Mouse (Mus musculus) spleen, adult 2 months (tissue): ENCODE measurements at regions not wholly inside any gene's neighbourhood (a gene's known extent, or its start where the extent isn't known, plus 50 kb on each side); places are given as distances from the start of the nearest gene placed in this dataset.
A peak's percentile ranks its signal among the peaks of the same experiment; 100 is the strongest.

Experiments used
- DNase-seq, 2 experiments: peaks; one replicate each; pipeline versions ENCODE4 v3.0.0 to v3.0.0-alpha.2; 2012 to 2021; ENCODE audit warnings: low spot score in 2 of 2, low read depth in 1 of 2
- H3K27ac ChIP-seq: fragments of 200-500 bp; 2 replicates; pipeline ENCODE4 v1.5.1; 2012; ENCODE audit warnings: low read length, inconsistent platforms; ENCODE audit not compliant: insufficient read depth
- H3K27me3 ChIP-seq: fragments of 200-500 bp; 2 replicates; pipeline ENCODE4 v1.6.1; 2012; ENCODE audit warnings: mild to moderate bottlenecking, moderate library complexity, low read length, inconsistent platforms; ENCODE audit not compliant: control insufficient read depth, insufficient read depth
- H3K36me3 ChIP-seq: fragments of 200-500 bp; 2 replicates; pipeline ENCODE4 v1.6.1; 2012; ENCODE audit warnings: mild to moderate bottlenecking, low read length, inconsistent platforms; ENCODE audit not compliant: control insufficient read depth, insufficient read depth
- H3K4me1 ChIP-seq: fragments of 200-500 bp; 2 replicates; pipeline ENCODE4 v1.6.1; 2011; ENCODE audit warnings: inconsistent platforms; ENCODE audit not compliant: control insufficient read depth, insufficient read depth, insufficient read length
- H3K4me3 ChIP-seq: fragments of 200-500 bp; 2 replicates; pipeline ENCODE4 v1.5.1; 2011; ENCODE audit warnings: mild to moderate bottlenecking, inconsistent platforms; ENCODE audit not compliant: insufficient read depth, insufficient read length; ENCODE audit errors: extremely low read depth
- CTCF ChIP-seq: fragments of 200-500 bp; IDR thresholded peaks from 2 replicates; pipeline ENCODE4 v1.5.1; 2011; ENCODE audit warnings: mild to moderate bottlenecking, inconsistent platforms; ENCODE audit not compliant: insufficient read depth, insufficient read length, insufficient replicate concordance; ENCODE audit errors: extremely low read depth
- POLR2A ChIP-seq: fragments of 200-500 bp; IDR thresholded peaks from 2 replicates; pipeline ENCODE4 v1.6.1; 2011; ENCODE audit warnings: low read depth, low read length, inconsistent platforms
- WGBS: fragments of 180-500 bp; shearing (Covaris S2); methylation state at CpG from one replicate; pipeline ENCODE4 v1.1.7; 2018; 5-methylcytosine and 5-hydroxymethylcytosine counted together

DNA sequence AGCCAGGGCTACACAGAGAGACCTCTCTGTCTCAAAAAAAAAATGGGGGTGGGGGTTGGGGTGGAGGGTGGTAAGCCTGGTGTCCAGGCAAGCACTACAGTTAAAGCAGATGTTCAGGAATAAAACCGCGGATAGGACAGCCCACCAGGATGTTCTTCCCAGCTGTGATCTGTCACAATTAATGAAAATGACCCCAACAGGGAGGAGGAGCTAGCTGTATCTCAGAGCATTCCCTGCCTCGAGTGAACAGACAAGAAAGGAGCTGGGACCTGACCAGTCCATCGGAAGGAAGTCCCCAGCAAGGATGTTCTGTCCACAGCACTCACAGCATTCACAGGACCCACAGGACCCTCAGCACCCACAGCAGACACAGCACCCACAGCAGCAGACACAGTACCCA lies 80.4 kb downstream of the Utp6 start:
- no peak for TF ChIP-seq CTCF
- TF ChIP-seq POLR2A: no peak
- Histone ChIP-seq H3K27me3 (no peaks in the 10 kb centered on the region), H3K36me3 (no peaks in the 10 kb centered on the region), H3K27ac (no peak overlapping the region), H3K4me3 (no peak overlapping the region), H3K4me1 (no peaks in the 10 kb centered on the region)
- DNase-seq: no peak
- WGBS: 74% methylated on average over 4 of the region's 4 CpGs

DNA sequence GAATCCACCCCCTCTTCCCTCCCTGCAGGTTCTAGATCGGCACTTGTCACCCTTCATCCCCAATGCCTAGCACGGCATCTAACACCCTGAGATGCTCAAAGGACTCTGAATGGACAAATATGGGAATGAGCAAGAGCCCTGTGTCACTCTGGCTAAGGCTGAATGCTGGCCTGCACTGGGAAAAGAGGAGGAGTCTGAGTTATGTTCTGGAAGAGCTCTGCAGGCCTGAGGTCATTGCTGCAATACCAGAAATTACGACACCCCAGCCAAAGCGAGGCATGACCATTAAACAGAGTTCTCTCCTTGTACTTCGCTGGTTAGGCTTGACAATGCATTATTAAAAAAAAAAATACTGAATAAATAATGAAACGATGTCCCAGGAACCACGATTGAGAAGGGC lies 84.1 kb downstream of the Utp6 start:
- no peaks in the 10 kb centered on the region for H3K4me1 ChIP-seq
- DNase-seq: no peak
- H3K36me3 ChIP-seq: no peaks in the 10 kb centered on the region
- no peak overlapping the region for H3K27ac ChIP-seq
- TF ChIP-seq CTCF (no peak), POLR2A (no peak)
- 76% methylated on average over 7 of the region's 7 CpGs for WGBS
- H3K27me3 ChIP-seq: no peaks in the 10 kb centered on the region
- no peak overlapping the region for H3K4me3 ChIP-seq

DNA sequence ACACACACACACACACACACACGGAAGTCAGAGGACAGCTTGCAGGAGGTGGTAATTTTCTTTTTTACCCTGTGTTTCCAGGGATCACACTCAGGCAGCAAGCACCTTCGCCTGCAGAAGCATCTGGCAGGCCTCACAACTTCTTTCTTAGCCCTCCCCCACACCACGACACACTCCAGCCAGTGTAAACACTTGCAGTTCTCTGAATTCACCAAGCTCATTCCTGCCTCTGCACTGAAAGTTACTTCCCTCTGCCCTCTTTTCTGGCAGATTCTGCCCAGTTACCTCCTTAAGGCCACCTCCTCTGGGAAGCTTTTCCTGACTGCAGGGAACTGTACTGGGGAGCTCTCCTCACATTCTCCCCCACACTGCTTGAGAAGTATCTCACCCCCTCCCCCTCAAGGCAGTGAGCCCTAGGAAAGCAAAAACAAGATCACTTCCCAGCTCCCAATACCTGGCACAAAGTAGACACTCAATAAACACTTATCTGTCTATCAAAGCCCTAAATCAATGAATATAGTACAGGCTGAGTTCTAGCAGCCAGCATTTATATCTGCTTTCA lies 84.9 kb downstream of the Utp6 start:
- H3K4me1 ChIP-seq: no peaks in the 10 kb centered on the region
- WGBS: 56% methylated on average over 3 of the region's 3 CpGs
- no peak overlapping the region for H3K27ac ChIP-seq
- TF ChIP-seq CTCF (no peak), POLR2A (no peak)
- no peaks in the 10 kb centered on the region for H3K36me3 ChIP-seq
- no peaks in the 10 kb centered on the region for H3K27me3 ChIP-seq
- DNase-seq: no peak
- no peak overlapping the region for H3K4me3 ChIP-seq

DNA sequence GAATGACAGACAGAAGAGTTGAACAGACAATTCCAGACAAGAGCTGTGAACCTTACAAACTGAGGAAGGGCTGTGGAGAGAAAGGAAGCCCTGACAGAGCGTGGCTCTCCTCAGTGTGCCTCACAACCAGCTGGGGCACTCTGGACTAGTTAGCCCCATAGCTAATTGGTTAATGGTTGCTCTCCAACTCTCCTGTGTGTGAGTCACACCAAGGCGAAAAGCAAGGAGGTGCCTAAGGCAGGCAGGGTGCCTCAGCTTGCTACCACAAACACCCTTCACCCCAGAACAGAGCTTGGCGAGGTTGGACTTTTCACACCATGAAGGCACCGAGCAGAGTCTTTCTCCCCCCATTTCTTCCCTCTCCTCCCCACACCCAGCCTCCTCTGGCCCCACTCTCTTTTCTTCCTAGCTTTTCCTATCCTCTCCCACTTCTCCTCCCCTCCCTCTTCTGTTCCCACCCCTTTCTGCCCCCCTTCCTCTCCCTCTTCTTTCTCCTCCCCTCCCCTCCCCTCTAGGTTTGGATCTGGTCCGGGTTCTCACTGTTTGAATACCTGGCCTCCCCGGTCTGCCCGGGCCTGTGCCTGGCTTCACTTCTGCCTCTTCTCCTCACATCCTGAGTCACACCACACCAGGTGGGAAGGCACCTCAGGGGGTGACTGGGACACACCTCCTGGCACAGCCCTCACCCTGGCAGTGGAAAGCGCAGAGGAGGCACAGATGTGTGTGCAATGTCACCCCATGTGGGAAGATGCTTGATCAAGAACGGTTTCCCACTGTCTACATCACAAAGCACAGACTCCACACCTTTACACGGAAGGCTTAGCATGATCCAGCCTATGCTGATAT lies 90.2 kb downstream of the Utp6 start:
- 88% methylated on average over 10 of the region's 10 CpGs for WGBS
- Histone ChIP-seq H3K27me3 (no peaks in the 10 kb centered on the region), H3K4me1 (peaks cover 4% of the 10 kb centered on the region; the same call in 1 of the 2 replicates), H3K27ac (no peak overlapping the region), H3K4me3 (no peak overlapping the region), H3K36me3 (no peaks in the 10 kb centered on the region)
- TF ChIP-seq POLR2A (no peak), CTCF (no peak)
- no peak for DNase-seq

DNA sequence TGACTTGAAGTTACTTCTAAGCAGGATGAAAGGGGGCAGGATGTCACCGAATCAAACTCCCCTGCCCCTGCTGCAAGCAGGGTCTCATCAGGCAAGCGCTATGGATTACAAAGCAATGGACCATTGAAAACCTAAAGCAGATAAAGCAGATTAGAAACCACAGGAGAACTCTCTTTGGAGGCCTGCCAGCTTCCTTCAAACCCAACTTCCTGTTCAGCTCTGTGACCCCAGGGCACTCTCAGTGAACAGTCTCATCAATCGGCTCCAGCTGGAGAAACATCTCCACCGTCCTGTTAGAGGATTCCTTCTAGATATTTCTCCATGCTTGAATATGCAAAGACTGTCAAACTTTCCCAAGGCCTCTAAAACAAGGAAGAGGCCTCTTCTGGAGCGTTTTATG lies 92.0 kb downstream of the Utp6 start:
- WGBS: 12% methylated on average over 5 of the region's 5 CpGs
- no peak for TF ChIP-seq CTCF
- TF ChIP-seq POLR2A: no peak
- DNase-seq: peak in 1 of 2 experiments; percentile 9
- H3K36me3 ChIP-seq: no peaks in the 10 kb centered on the region
- no peak overlapping the region for H3K27ac ChIP-seq
- H3K4me3 ChIP-seq: no peak overlapping the region
- peaks cover 4% of the 10 kb centered on the region; the same call in 1 of the 2 replicates for H3K4me1 ChIP-seq
- no peaks in the 10 kb centered on the region for H3K27me3 ChIP-seq

DNA sequence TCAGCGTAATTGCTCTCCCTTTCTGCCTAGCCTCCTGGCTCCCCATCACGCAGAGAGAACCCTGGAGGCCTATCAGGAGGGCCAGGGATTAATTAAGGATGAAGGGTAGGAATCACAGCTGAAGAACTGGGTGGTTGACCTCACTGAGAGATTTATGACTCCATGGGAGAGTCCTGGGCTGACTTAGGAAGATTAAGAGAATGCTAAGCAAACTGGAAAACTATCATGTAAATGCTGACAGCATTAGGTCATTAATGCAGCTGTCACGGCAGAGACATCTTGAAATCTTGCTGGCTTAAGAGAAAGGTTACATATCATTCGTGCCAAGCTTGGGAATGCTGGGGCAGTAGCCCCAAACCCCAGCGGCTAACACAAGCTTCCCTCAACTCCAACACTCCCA lies 93.2 kb downstream of the Utp6 start:
- H3K36me3 ChIP-seq: no peaks in the 10 kb centered on the region
- no peak for TF ChIP-seq POLR2A
- TF ChIP-seq CTCF: no peak
- no peak overlapping the region for H3K4me3 ChIP-seq
- WGBS: 81% methylated on average over 5 of the region's 5 CpGs
- H3K27me3 ChIP-seq: no peaks in the 10 kb centered on the region
- peaks cover 4% of the 10 kb centered on the region; the same call in 1 of the 2 replicates for H3K4me1 ChIP-seq
- H3K27ac ChIP-seq: no peak overlapping the region
- DNase-seq: no peak

DNA sequence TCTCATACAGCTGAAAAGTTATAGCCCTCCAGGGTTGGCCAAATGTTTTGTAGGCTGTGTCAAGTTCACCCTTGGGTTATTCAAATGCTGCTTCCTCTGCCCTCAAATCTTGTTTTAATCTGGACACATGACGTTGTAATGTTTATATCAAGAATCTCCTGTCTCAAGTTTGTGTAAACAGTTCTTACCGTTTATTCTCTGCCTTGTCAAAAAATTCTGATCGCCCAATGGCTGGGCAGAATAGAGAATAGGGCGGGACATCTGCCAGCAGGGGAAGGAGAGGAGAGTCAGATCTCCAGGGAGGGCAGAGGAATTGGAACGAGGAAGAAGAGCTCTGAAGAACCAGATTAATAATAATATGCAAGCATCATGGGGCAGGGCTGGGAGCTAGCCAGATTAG lies 97.4 kb downstream of the Utp6 start:
- no peaks in the 10 kb centered on the region for H3K36me3 ChIP-seq
- no peaks in the 10 kb centered on the region for H3K27me3 ChIP-seq
- DNase-seq: no peak
- TF ChIP-seq CTCF (no peak), POLR2A (no peak)
- no peak overlapping the region for H3K27ac ChIP-seq
- peaks cover 1% of the 10 kb centered on the region; the same call in 1 of the 2 replicates for H3K4me1 ChIP-seq
- no peak overlapping the region for H3K4me3 ChIP-seq
- WGBS: 64% methylated on average over 5 of the region's 5 CpGs
